Mouse (Mus musculus): ENCODE measurements around the gene Exoc3.

Gene Exoc3

GRCm38 (mm10) chr13:74208317-74208985 lies at the start of gene Exoc3:
Exoc3 (minus strand) TSS chr13:74208732.
- DNase-seq (ENCODE audit: low spot score): peak; percentile 67

- no peak for DNase-seq (ENCODE audit: low spot score)
Observed at GRCm38 (mm10) chr13:74246494-74246893, 38.0 kb upstream of the Exoc3 start.

- DNase-seq (ENCODE audit: low spot score): no peak
Observed at GRCm38 (mm10) chr13:74245899-74246231, 37.3 kb upstream of the Exoc3 start.

- no peak for DNase-seq (ENCODE audit: low spot score)
Observed at GRCm38 (mm10) chr13:74245214-74245898, 36.8 kb upstream of the Exoc3 start.

GRCm38 (mm10) chr13:74237574-74237973 lies 29.0 kb upstream of the Exoc3 start:
- no peak for DNase-seq (ENCODE audit: low spot score)

GRCm38 (mm10) chr13:74220659-74221058 lies 12.1 kb upstream of the Exoc3 start:
- no peak for DNase-seq (ENCODE audit: low spot score)

- DNase-seq (ENCODE audit: low spot score): no peak
Observed at GRCm38 (mm10) chr13:74218441-74218840, 9.9 kb upstream of the Exoc3 start.

GRCm38 (mm10) chr13:74208986-74209345 lies 434 bp upstream of the Exoc3 start:
- DNase-seq (ENCODE audit: low spot score): no peak

GRCm38 (mm10) chr13:74196451-74196850 lies 12.1 kb downstream of the Exoc3 start:
- DNase-seq (ENCODE audit: low spot score): no peak

GRCm38 (mm10) chr13:74192613-74193012 lies 15.9 kb downstream of the Exoc3 start:
- DNase-seq (ENCODE audit: low spot score): no peak

- DNase-seq (ENCODE audit: low spot score): no peak
Observed at GRCm38 (mm10) chr13:74183011-74183695, 25.4 kb downstream of the Exoc3 start.

GRCm38 (mm10) chr13:74172036-74172435 lies 36.5 kb downstream of the Exoc3 start:
- DNase-seq (ENCODE audit: low spot score): no peak

GRCm38 (mm10) chr13:74169446-74170164 lies 38.9 kb downstream of the Exoc3 start:
- DNase-seq (ENCODE audit: low spot score): no peak

GRCm38 (mm10) chr13:74167492-74167891 lies 41.0 kb downstream of the Exoc3 start:
- no peak for DNase-seq (ENCODE audit: low spot score)

- no peak for DNase-seq (ENCODE audit: low spot score)
Observed at GRCm38 (mm10) chr13:74167057-74167413, 41.5 kb downstream of the Exoc3 start.

GRCm38 (mm10) chr13:74166348-74167056 lies 42.0 kb downstream of the Exoc3 start:
- DNase-seq (ENCODE audit: low spot score): no peak

- no peak for DNase-seq (ENCODE audit: low spot score)
Observed at GRCm38 (mm10) chr13:74147327-74147726, 61.2 kb downstream of the Exoc3 start.

- DNase-seq (ENCODE audit: low spot score): no peak
Observed at GRCm38 (mm10) chr13:74145983-74146622, 62.4 kb downstream of the Exoc3 start.

GRCm38 (mm10) chr13:74144120-74144884 lies 64.2 kb downstream of the Exoc3 start:
- no peak for DNase-seq (ENCODE audit: low spot score)

- DNase-seq (ENCODE audit: low spot score): no peak
Observed at GRCm38 (mm10) chr13:74143282-74143681, 65.2 kb downstream of the Exoc3 start.

GRCm38 (mm10) chr13:74140793-74141192 lies 67.7 kb downstream of the Exoc3 start:
- DNase-seq (ENCODE audit: low spot score): no peak
